ENCODE assay signal across 9 mouse cellular contexts in the genomic region with DNA sequence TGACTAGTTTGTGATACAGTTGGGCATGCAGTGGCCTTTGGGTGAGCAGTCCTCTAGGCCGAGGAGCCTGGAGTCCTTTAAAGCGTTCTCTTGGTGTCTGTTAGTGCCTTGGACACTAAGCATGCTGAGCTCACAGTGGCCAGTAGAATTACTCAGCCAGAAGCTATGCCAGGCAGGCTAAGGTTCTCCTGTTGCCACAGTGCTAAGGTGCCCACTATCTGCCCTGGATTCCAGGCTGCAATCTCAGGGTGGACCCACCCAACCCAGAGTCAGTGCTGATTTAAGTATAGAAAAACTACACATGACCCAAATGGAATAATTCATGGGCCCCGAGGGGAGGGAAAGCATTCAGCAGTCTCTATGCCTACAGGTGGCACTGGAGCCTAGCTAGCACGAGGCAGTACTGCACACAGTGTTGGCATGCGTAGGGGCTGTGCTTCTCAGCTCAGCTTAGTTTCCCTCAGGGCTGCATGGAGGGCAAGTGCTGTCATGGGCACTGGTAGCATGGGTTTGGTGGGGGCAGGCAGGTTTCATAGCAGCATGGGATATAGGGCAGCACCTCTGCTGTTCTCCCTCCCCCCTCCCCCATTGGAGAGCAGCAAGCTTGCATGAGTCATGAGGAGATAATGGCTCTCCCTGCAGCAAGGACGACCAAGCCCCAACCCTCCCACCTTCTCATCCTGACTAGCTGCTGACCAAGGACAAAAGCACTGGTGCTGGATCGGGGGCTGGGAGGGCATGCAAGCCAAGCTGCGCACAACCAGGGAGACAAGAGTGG. TPM values are rescaled to one million over a fixed set of nuclear protein-coding genes. Genes with fewer than 3 reads are reported as not detected.
DNase-seq lines count a peak whose midpoint lies in the region; ATAC-seq and TF ChIP-seq lines count a peak whose summit lies in the region.
"Had no signal": no experiment of that assay in that cellular context is flagged by ENCODE, and none has a peak within 500 bp of the region (broad histone marks: within the 10 kb centered on the region; RNA-seq: fewer than 3 reads in every experiment).

No protein-coding gene starts in this region.

- H3K4me1 ChIP-seq in ES-Bruce4 (ENCODE audit: control insufficient read depth, insufficient read depth, low read length): no peaks in the 10 kb centered on the region
- peaks cover 20% of the 10 kb centered on the region for H3K4me1 ChIP-seq in forebrain, embryonic 10.5 days
- no peaks in the 10 kb centered on the region for H3K4me1 ChIP-seq in hindbrain, embryonic 16.5 days (ENCODE audit: control insufficient read depth, insufficient read depth, low read depth, low read length)
- H3K4me1 ChIP-seq in liver, postnatal 0 days (ENCODE audit: insufficient read depth): 0 out of 2 replicates have a peak, but pooled peaks cover 2% of the 10 kb centered on the region

- no peaks in the 10 kb centered on the region for H3K36me3 ChIP-seq in ES-Bruce4 (ENCODE audit: control insufficient read depth, insufficient read depth, low read length, poor library complexity, severe bottlenecking)
- peaks cover 81% of the 10 kb centered on the region for H3K36me3 ChIP-seq in forebrain, embryonic 10.5 days (replicated peaks)
- H3K36me3 ChIP-seq in hindbrain, embryonic 16.5 days (ENCODE audit: control insufficient read depth, insufficient read depth, low read length): peaks cover 14% of the 10 kb centered on the region
- H3K36me3 ChIP-seq in liver, postnatal 0 days (replicated peaks; ENCODE audit: insufficient read depth, low read length): peaks cover 64% of the 10 kb centered on the region

- H3K4me2 ChIP-seq in hindbrain, embryonic 16.5 days (ENCODE audit: low read length): no peak overlapping the region
- H3K4me2 ChIP-seq in liver, postnatal 0 days (ENCODE audit: low read depth, low read length): no peak overlapping the region

- peak; percentile 6 for TF ChIP-seq CTCF in ES-Bruce4 (IDR thresholded peaks at IDR 0.05; ENCODE audit: low read depth, low read length)
- peak; percentile 33 for TF ChIP-seq CTCF in liver, postnatal 0 days (IDR thresholded peaks at IDR 0.05; ENCODE audit: low read depth)

- H3K9me3 ChIP-seq in ES-Bruce4 (replicated peaks; ENCODE audit: control insufficient read depth, insufficient read depth, low read length, poor library complexity, severe bottlenecking): no peaks in the 10 kb centered on the region
- H3K9me3 ChIP-seq in forebrain, embryonic 10.5 days: no peaks in the 10 kb centered on the region
- H3K9me3 ChIP-seq in hindbrain, embryonic 16.5 days (ENCODE audit: control insufficient read depth, low read length): no peaks in the 10 kb centered on the region
- no peaks in the 10 kb centered on the region for H3K9me3 ChIP-seq in liver, postnatal 0 days (ENCODE audit: low read length)
- H3K9me3 ChIP-seq: G1E had no signal

- no peak overlapping the region for H3K9ac ChIP-seq in ES-Bruce4 (ENCODE audit: low read depth, poor library complexity, severe bottlenecking)
- H3K9ac ChIP-seq in hindbrain, embryonic 16.5 days (ENCODE audit: low read depth, low read length): no peak overlapping the region
- H3K9ac ChIP-seq in liver, postnatal 0 days (replicated peaks): no peak overlapping the region

- H3K4me3 ChIP-seq in ES-Bruce4 (ENCODE audit: low read depth, low read length): no peak overlapping the region
- H3K4me3 ChIP-seq in forebrain, embryonic 10.5 days: no peak overlapping the region
- no peak overlapping the region for H3K4me3 ChIP-seq in hindbrain, embryonic 16.5 days (ENCODE audit: low read length)
- H3K4me3 ChIP-seq in liver, postnatal 0 days (ENCODE audit: low read depth, low read length): no peak overlapping the region

- peak; percentile 44 for DNase-seq in layer of hippocampus, adult 11-12 months (ENCODE audit: low spot score)
- no peak for DNase-seq in layer of hippocampus, adult 9-10 months (ENCODE audit: low spot score)
- DNase-seq in forebrain, embryonic 10.5 days (ENCODE audit: extremely low spot score, low spot score): no peak
- DNase-seq in liver, postnatal 0 days: no peak
- no peak for DNase-seq in thymus, postnatal 10 days (ENCODE audit: low spot score in 2 of 2)
- DNase-seq in urinary bladder, postnatal 10 days (ENCODE audit: low spot score): no peak

- 72% methylated on average over 8 of the region's 8 CpGs for WGBS in forebrain, embryonic 10.5 days
- 56% methylated on average over 8 of the region's 8 CpGs for WGBS in hindbrain, embryonic 16.5 days
- WGBS in liver, postnatal 0 days (ENCODE audit: insufficient replicate concordance): 81% methylated on average over 8 of the region's 8 CpGs

- TF ChIP-seq EP300 in ES-Bruce4 (IDR thresholded peaks at IDR 0.05; ENCODE audit: insufficient read depth, low read depth, low read length): no peak
- TF ChIP-seq EP300 in liver, postnatal 0 days (IDR thresholded peaks at IDR 0.05; ENCODE audit: low read depth): no peak

- no peak overlapping the region for H3K27ac ChIP-seq in ES-Bruce4 (ENCODE audit: insufficient read depth, low read length)
- H3K27ac ChIP-seq in forebrain, embryonic 10.5 days: peak overlapping the region; percentile 79
- 0 out of 2 replicates have a peak overlapping the region, but pooled peaks have one; percentile 8 for H3K27ac ChIP-seq in hindbrain, embryonic 16.5 days (ENCODE audit: low read depth, low read length)
- no peak overlapping the region for H3K27ac ChIP-seq in liver, postnatal 0 days (ENCODE audit: low read depth)

- ATAC-seq in hindbrain, embryonic 16.5 days: peak; percentile 73
- ATAC-seq in liver, postnatal 0 days: peak; percentile 23; the same call in 1 of the 2 replicates

- no peak for TF ChIP-seq POLR2A in ES-Bruce4 (IDR thresholded peaks at IDR 0.05; ENCODE audit: insufficient read depth, low read length)

- no peaks in the 10 kb centered on the region for H3K27me3 ChIP-seq in ES-Bruce4 (ENCODE audit: control insufficient read depth, insufficient read depth, low read length, poor library complexity, severe bottlenecking)
- H3K27me3 ChIP-seq in forebrain, embryonic 10.5 days (ENCODE audit: poor library complexity, severe bottlenecking): no peaks in the 10 kb centered on the region
- no peaks in the 10 kb centered on the region for H3K27me3 ChIP-seq in hindbrain, embryonic 16.5 days (replicated peaks; ENCODE audit: control insufficient read depth, insufficient read depth, low read length)
- H3K27me3 ChIP-seq in liver, postnatal 0 days (ENCODE audit: insufficient read depth, low read length): no peaks in the 10 kb centered on the region

RNA-seq across cellular contexts. Expression of a gene that starts 29.8 kb away (rescaled TPM):
- 29.2 and 39.1 TPM in 2 replicates for polyA plus RNA-seq in ES-Bruce4 (2011; ENCODE audit: insufficient read depth, insufficient read length, low read depth, missing spikeins)
- 129 and 133 TPM in 2 replicates for polyA plus RNA-seq in forebrain, embryonic 10.5 days (2016; fragmentation: Nextera tagmentation; extraction: Ambion mirVana)
- 69.1 and 69.5 TPM in 2 replicates for polyA plus RNA-seq in hindbrain, embryonic 16.5 days (2015; fragmentation: Nextera tagmentation; extraction: Ambion mirVana)
- polyA plus RNA-seq in liver, postnatal 0 days (2015; fragmentation: Nextera tagmentation; extraction: Ambion mirVana): 49.2 and 50.5 TPM in 2 replicates

Comparison
In these comparisons a context has a peak if more than half of its experiments do, and no peak if none do; other contexts are left out.
1. H3K27ac ChIP-seq: peak in forebrain, embryonic 10.5 days (single experiment) and hindbrain, embryonic 16.5 days (single experiment); none in ES-Bruce4 (single experiment) and liver, postnatal 0 days (single experiment).